Mouse (Mus musculus): ENCODE measurements at regions not wholly inside any gene's neighbourhood (a gene's known extent, or its start where the extent isn't known, plus 50 kb on each side); places are given as distances from the start of the nearest gene placed in this dataset.
"Not testable (repeated sequence)": the region's sequence is repeated elsewhere in the genome, so short reads cannot be mapped to it uniquely, and the experiment has no call there.

DNA sequence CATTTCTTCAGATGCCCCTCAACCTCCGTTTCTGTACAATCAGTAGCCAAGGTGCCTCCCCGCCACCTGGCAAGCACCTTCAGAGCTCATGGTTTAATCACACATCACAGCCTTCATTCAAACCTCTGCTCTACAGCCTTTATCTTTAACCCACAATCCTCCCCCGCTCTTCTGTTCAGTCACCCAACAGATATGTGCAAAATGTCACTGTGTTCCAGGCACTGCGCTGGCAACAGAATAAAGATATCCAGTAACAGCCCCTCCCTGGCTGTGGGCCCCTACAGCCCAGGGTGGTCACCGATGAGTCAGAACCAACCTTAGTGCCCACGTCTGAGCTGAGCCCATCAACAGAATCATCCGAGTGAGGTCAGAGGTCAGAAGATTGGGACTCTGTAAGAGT lies 54.3 kb upstream of the Ddr1 start:
- WGBS: 80% methylated on average over 7 of the region's 7 CpGs

DNA sequence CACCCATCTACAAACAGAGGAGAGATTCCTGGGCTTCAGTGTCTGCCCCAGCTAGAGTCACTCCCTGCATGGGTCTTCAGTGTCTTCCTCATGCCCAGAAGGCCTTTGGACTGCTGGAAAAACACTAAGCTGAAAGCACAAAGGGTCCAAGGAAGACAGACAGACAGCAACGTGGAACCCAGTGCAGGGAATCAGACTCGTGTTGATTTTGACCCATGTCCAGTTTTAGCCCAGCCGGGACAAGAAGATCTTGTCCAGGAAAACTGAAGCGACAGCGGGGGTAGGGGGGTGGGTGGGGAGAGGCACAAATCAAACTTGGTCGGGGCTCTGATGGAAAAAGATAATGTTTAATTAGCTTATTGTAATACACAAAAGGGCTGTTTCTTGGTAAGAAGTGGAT lies 55.3 kb upstream of the Ddr1 start:
- Histone ChIP-seq H3K9ac (no peak overlapping the region), H3K9me3 (no peaks in the 10 kb centered on the region), H3K27ac (no peak overlapping the region), H3K4me1 (replicated peaks) (no peaks in the 10 kb centered on the region), H3K27me3 (replicated peaks) (no peaks in the 10 kb centered on the region), H3K4me2 (replicated peaks) (no peak overlapping the region), H3K4me3 (replicated peaks) (no peak overlapping the region), H3K36me3 (no peaks in the 10 kb centered on the region)
- 60% methylated on average over 6 of the region's 6 CpGs for WGBS
- no peak for ATAC-seq

More for the DNA sequence above, 54.3 kb upstream of the Ddr1 start:
- Histone ChIP-seq H3K4me3 (replicated peaks) (no peak overlapping the region), H3K4me1 (replicated peaks) (no peaks in the 10 kb centered on the region), H3K27ac (no peak overlapping the region), H3K4me2 (replicated peaks) (no peak overlapping the region), H3K36me3 (no peaks in the 10 kb centered on the region), H3K9me3 (no peaks in the 10 kb centered on the region), H3K27me3 (replicated peaks) (no peaks in the 10 kb centered on the region), H3K9ac (no peak overlapping the region)
- no peak for ATAC-seq

DNA sequence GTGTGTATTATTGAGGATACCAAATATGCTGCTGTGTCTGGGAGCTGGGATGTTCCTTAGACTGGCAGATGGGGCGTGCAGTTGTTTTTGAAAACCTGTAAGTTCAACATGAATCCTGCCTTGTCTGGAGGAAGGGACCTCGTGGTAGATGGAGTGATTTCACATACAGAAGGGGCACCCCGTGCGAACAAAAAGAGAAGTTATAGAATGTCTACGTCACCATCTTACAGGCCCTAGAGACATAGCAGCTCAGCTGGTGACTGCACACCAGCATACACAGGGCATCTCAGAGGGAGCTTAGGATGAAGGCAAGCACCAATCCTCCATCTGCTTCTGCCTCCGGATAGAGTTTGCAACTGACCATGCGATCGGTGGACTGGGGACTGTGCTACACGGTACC lies 58.2 kb upstream of the Ddr1 start:
- H3K4me3 ChIP-seq (replicated peaks): no peak overlapping the region
- H3K4me1 ChIP-seq (replicated peaks): no peaks in the 10 kb centered on the region
- H3K4me2 ChIP-seq (replicated peaks): no peak overlapping the region
- WGBS: 93% methylated on average over 9 of the region's 9 CpGs
- H3K36me3 ChIP-seq: no peaks in the 10 kb centered on the region
- H3K27me3 ChIP-seq (replicated peaks): no peaks in the 10 kb centered on the region
- no peak overlapping the region for H3K27ac ChIP-seq
- H3K9ac ChIP-seq: no peak overlapping the region
- ATAC-seq: no peak
- no peaks in the 10 kb centered on the region for H3K9me3 ChIP-seq

DNA sequence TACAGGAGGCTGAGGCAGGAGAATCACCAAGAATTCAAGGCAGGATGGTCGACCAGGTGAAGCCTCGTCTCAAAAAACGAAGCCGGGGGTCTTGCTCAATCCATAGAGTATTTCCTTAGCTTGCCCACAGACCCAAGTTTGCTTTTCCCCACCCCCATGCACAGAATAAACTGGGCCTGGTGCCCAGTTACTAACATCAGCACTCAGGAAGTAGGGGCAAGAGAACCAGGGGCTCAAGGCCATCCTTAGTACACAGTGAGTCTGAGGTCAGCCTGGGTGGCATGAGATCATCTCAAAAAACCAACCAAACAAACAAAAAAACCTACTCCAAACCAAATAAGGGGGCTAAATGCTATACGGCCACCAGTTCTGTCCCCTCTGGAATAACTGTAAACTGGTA lies 58.4 kb upstream of the Ier3 start:
- Histone ChIP-seq H3K27me3 (replicated peaks) (no peaks in the 10 kb centered on the region), H3K9me3 (no peaks in the 10 kb centered on the region), H3K9ac (no peak overlapping the region), H3K36me3 (no peaks in the 10 kb centered on the region), H3K4me2 (replicated peaks) (no peak overlapping the region), H3K4me3 (replicated peaks) (no peak overlapping the region), H3K27ac (no peak overlapping the region), H3K4me1 (replicated peaks) (no peaks in the 10 kb centered on the region)
- ATAC-seq: no peak
- WGBS: 86% methylated on average over 5 of the region's 5 CpGs

DNA sequence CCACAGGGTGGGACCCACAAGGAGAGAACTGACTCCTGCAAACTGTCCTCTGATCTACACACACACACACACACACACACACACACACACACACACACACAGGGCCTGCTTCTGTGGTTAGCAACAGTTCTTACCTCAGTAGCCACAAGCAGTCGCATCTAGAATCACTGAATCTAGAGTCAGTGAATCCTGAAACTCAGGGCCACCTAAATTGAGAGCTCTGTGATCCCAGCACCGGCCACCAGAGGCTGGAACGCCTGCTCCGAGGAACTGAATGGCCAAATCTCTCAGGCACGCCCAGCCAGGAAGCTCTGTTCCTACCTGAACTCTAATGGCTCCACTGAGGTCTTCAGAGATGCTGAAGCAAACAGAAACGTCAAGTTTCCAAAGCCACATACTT lies 57.6 kb upstream of the Ier3 start:
- no peak overlapping the region for H3K27ac ChIP-seq
- WGBS: 32% methylated on average over 6 of the region's 6 CpGs
- no peak overlapping the region for H3K4me2 ChIP-seq (replicated peaks)
- H3K36me3 ChIP-seq: no peaks in the 10 kb centered on the region
- no peak for ATAC-seq
- no peaks in the 10 kb centered on the region for H3K27me3 ChIP-seq (replicated peaks)
- H3K9ac ChIP-seq: no peak overlapping the region
- no peaks in the 10 kb centered on the region for H3K4me1 ChIP-seq (replicated peaks)
- no peak overlapping the region for H3K4me3 ChIP-seq (replicated peaks)
- no peaks in the 10 kb centered on the region for H3K9me3 ChIP-seq

DNA sequence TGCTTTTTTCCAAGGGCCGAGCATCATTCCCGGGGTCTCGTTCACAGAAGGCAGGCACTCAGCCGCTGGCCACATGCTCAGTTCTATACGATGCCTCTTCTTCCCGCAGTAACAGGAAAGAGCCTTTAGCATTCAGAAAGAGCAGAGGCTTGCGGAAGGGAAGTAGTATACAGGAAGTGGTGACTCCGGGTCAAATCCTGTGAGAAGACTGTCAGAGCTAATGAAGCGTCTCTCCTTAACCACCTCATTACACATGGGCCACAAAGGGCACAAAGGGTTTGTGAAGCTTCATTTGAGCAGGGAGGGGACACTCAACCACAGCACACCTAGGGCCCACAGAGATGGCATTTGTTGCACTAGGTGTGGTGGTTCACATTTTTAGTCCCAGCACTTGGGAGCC lies 55.1 kb upstream of the Ier3 start:
- WGBS: 79% methylated on average over 9 of the region's 9 CpGs
- Histone ChIP-seq H3K9me3 (no peaks in the 10 kb centered on the region), H3K36me3 (no peaks in the 10 kb centered on the region), H3K4me3 (replicated peaks) (no peak overlapping the region), H3K9ac (no peak overlapping the region), H3K4me2 (replicated peaks) (no peak overlapping the region), H3K27ac (no peak overlapping the region), H3K27me3 (replicated peaks) (no peaks in the 10 kb centered on the region), H3K4me1 (replicated peaks) (no peaks in the 10 kb centered on the region)
- ATAC-seq: no peak

DNA sequence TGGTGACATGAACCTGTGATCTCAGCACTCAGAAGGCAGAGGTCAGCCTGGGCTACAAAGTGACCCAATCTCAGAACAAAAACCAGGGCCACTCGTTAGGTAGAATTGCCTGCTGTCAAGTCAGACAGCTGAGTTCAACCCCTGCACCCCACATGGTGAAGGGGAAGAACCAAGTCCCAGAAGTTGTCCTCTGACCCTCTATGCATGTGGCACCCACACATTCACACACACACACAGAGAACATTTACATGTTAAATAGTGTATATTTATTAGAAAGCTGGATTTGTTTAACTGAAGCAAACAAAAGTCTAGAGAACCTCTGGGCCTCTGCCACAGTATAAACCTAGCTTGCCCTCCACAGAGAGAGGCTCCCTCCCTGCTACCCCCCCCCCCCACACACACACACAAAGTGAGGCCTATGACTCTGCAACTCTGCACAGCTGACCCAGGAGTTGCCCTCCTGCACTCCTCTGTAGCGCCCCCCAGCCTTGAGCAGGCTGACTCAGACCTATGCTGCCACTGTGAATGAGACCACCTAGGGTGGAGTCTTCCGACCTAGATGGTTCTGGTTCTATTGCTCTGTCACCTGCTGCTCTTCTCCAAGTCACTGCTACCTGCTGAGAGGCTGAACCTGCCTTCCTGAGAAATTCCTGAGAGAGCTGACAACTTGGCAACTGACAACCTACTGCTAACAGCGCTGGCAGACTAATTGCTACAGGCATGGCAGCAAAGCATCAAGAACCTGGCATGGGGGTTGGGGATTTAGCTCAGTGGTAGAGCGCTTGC lies 52.1 kb upstream of the Ier3 start:
- Histone ChIP-seq H3K9ac (no peak overlapping the region), H3K4me3 (replicated peaks) (no peak overlapping the region), H3K27ac (no peak overlapping the region), H3K36me3 (no peaks in the 10 kb centered on the region), H3K9me3 (no peaks in the 10 kb centered on the region), H3K4me2 (replicated peaks) (no peak overlapping the region), H3K4me1 (replicated peaks) (no peaks in the 10 kb centered on the region), H3K27me3 (replicated peaks) (no peaks in the 10 kb centered on the region)
- ATAC-seq: peak; percentile 34; the same call in 1 of the 2 replicates
- 69% methylated on average over 5 of the region's 5 CpGs for WGBS

DNA sequence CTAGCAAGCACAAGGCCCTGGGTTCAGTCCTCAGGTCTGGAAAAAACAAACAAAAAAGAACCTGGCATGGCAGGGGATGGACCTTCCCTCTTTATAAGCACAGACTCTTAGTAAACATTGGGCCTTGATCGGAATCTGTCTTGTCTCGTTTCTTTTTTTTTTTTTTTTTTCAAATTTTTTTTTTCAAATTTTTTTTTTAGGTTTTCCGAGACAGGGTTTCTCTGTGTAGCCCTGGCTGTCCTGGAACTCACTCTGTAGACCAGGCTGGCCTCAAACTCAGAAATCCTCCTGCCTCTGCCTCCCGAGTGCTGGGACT lies 51.6 kb upstream of the Ier3 start:
- 75% methylated on average over 4 of the region's 4 CpGs for WGBS
- H3K36me3 ChIP-seq; H3K4me1 ChIP-seq (replicated peaks); H3K9ac ChIP-seq; H3K27me3 ChIP-seq (replicated peaks); H3K9me3 ChIP-seq; H3K4me3 ChIP-seq (replicated peaks); H3K4me2 ChIP-seq (replicated peaks); ATAC-seq; H3K27ac ChIP-seq: not testable (repeated sequence)

DNA sequence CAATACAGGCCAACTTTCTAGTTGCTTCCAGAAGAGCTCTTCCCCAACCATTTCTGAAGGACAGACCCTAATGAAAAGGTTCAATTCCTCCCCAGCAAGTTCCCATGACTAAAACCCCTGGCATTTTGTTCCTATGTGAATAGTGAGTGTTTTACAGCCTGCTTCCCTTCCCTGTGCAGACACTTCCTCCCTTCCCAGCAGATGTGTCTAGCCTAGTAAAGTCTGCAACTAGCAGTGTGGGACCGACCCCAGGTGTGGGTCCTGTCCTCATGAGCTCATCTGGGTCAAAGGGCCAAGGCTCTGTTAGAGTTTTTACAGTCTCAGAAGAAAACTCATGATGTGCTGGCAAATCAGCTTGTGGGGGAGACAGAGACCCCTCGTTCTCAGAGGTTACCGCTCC lies 50.9 kb upstream of the Ier3 start:
- 48% methylated on average over 3 of the region's 3 CpGs for WGBS

DNA sequence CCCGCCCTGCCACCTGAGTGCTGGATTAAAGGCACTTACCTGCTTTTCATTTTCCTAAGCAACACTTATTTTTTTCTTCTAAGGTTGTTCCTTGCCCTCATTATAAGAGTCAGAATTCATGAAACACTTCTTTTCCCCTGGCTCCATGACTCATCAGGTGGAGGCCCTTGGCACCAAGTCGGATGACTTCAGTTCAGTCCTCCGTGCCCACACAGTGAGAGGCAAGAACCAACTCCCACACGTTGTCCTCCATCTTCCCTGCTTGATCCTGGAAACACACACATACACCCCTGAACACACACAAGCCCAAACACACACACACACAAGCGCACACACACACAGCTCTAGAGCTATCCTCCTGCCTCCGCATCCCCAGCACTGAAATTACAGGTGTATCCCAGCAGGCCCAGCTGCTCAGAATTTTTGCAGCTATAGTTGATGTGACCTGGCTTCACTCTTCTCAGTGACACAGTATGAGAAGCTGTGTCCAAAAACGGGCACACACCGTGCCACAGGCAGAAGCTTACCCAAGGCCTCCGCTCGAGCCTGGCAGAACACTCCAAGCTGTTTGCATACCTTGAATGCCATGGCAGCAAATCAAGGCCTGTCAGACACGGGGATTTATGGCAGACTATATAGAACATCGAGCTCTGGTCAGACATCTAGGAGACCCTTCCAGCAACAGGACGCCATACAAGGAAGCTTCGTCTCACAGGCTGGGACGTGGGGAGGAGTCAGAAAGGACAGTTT lies 49.7 kb upstream of the Ier3 start:
- no peak overlapping the region for H3K4me3 ChIP-seq (replicated peaks)
- H3K4me2 ChIP-seq (replicated peaks): no peak overlapping the region
- H3K9me3 ChIP-seq: no peaks in the 10 kb centered on the region
- H3K27ac ChIP-seq: 0 out of 2 replicates have a peak overlapping the region, but pooled peaks have one; percentile 0
- no peaks in the 10 kb centered on the region for H3K27me3 ChIP-seq (replicated peaks)
- no peak for ATAC-seq
- no peak overlapping the region for H3K9ac ChIP-seq
- peaks cover 6% of the 10 kb centered on the region; the same call in 1 of the 2 replicates for H3K4me1 ChIP-seq (replicated peaks)
- no peaks in the 10 kb centered on the region for H3K36me3 ChIP-seq
- WGBS: 58% methylated on average over 15 of the region's 15 CpGs

More for the DNA sequence above, 50.9 kb upstream of the Ier3 start:
- Histone ChIP-seq H3K4me2 (replicated peaks) (no peak overlapping the region), H3K4me3 (replicated peaks) (no peak overlapping the region), H3K36me3 (no peaks in the 10 kb centered on the region), H3K9me3 (no peaks in the 10 kb centered on the region), H3K27me3 (replicated peaks) (no peaks in the 10 kb centered on the region), H3K4me1 (replicated peaks) (no peaks in the 10 kb centered on the region), H3K9ac (no peak overlapping the region), H3K27ac (0 out of 2 replicates have a peak overlapping the region, but pooled peaks have one; percentile 23)
- no peak for ATAC-seq
